25 mouse cellular contexts compared by ENCODE assay signal in the genomic region with DNA sequence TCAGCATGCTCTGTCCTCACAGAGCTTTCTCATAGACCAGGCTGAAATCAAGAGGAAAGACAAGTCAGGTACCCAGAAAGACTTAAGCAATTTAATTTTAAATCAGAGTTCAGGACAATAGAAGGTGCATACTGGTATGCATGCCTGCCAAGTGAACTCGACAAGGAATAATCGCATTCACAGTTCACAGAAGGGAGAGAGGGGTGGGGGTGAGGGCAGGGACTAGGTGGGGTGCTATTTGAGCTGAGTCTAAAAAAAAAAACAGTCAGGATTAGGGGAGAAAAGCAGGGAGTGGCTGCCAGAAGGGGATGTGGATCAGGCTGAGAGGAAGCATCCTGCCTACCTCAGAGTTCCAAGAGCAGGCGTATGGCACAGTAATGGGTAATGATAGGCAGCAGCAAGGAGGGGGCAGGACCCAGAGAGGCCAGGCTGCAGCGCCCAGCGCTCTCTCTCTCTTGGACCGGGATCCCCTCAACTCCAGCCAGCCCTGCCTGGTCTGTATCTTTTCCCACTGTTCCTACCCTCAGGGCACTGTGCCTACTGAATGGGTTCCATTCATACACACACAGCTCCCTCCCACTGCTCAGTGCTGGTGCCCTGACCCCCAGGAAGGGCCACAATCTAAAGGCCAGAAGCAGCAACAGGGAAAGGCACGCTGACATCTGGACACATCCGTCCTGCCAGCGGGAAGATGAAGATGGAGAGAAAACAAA. TPM values are rescaled to one million over a fixed set of nuclear protein-coding genes. Genes with fewer than 3 reads are reported as not detected.
DNase-seq lines count a peak whose midpoint lies in the region; ATAC-seq and TF ChIP-seq lines count a peak whose summit lies in the region.
"Had no signal": no experiment of that assay in that cellular context is flagged by ENCODE, and none has a peak within 500 bp of the region (broad histone marks: within the 10 kb centered on the region; RNA-seq: fewer than 3 reads in every experiment).

No protein-coding gene starts in this region.

- H3K4me2 ChIP-seq in forebrain, embryonic 11.5 days (ENCODE audit: low read depth, low read length, severe bottlenecking) = no peak overlapping the region
- H3K4me2 ChIP-seq in midbrain, embryonic 11.5 days = no peak overlapping the region
- H3K4me2 ChIP-seq in midbrain, postnatal 0 days (ENCODE audit: low read depth, low read length, poor library complexity, severe bottlenecking) = no peak overlapping the region
- no peak overlapping the region for H3K4me2 ChIP-seq in embryonic facial prominence, embryonic 15.5 days (replicated peaks)
- no peak overlapping the region for H3K4me2 ChIP-seq in stomach, embryonic 16.5 days (ENCODE audit: low read depth, low read length)
- H3K4me2 ChIP-seq: forebrain, embryonic 13.5 days; heart, embryonic 12.5 days had no signal

- H3K27me3 ChIP-seq in forebrain, embryonic 11.5 days (ENCODE audit: control insufficient read depth, insufficient read depth, low read length) = no peaks in the 10 kb centered on the region
- no peaks in the 10 kb centered on the region for H3K27me3 ChIP-seq in forebrain, embryonic 10.5 days (ENCODE audit: poor library complexity, severe bottlenecking)
- no peaks in the 10 kb centered on the region for H3K27me3 ChIP-seq in midbrain, embryonic 11.5 days (ENCODE audit: control insufficient read depth, insufficient read depth, low read length)
- H3K27me3 ChIP-seq in midbrain, postnatal 0 days (ENCODE audit: insufficient read depth, low read length) = no peaks in the 10 kb centered on the region
- no peaks in the 10 kb centered on the region for H3K27me3 ChIP-seq in embryonic facial prominence, embryonic 15.5 days
- no peaks in the 10 kb centered on the region for H3K27me3 ChIP-seq in stomach, embryonic 16.5 days (ENCODE audit: control insufficient read depth, insufficient read depth, low read length)
- H3K27me3 ChIP-seq: forebrain, embryonic 13.5 days; heart, embryonic 12.5 days; Patski had no signal

- H3K27ac ChIP-seq in forebrain, embryonic 11.5 days (ENCODE audit: low read depth, low read length) = no peak overlapping the region
- H3K27ac ChIP-seq in forebrain, embryonic 10.5 days = no peak overlapping the region
- H3K27ac ChIP-seq in midbrain, embryonic 11.5 days (ENCODE audit: low read depth, low read length) = no peak overlapping the region
- H3K27ac ChIP-seq in midbrain, postnatal 0 days (ENCODE audit: low read depth, low read length) = no peak overlapping the region
- peak overlapping the region; percentile 28; the same call in 1 of the 2 replicates for H3K27ac ChIP-seq in embryonic facial prominence, embryonic 15.5 days (replicated peaks)
- H3K27ac ChIP-seq in stomach, embryonic 16.5 days (ENCODE audit: low read length) = peak overlapping the region; percentile 47
- H3K27ac ChIP-seq: forebrain, embryonic 13.5 days; gastrocnemius, adult 2 months; hindbrain, embryonic 10.5 days had no signal

- H3K36me3 ChIP-seq in forebrain, embryonic 11.5 days (ENCODE audit: control insufficient read depth, insufficient read depth, low read length) = peaks cover 5% of the 10 kb centered on the region; the same call in 1 of the 2 replicates
- H3K36me3 ChIP-seq in forebrain, embryonic 10.5 days (replicated peaks) = peaks cover 59% of the 10 kb centered on the region
- H3K36me3 ChIP-seq in midbrain, embryonic 11.5 days (ENCODE audit: control insufficient read depth, insufficient read depth, low read length) = peaks cover 16% of the 10 kb centered on the region
- H3K36me3 ChIP-seq in midbrain, postnatal 0 days (ENCODE audit: insufficient read depth, low read length) = peaks cover 57% of the 10 kb centered on the region
- H3K36me3 ChIP-seq in embryonic facial prominence, embryonic 15.5 days = peaks cover 58% of the 10 kb centered on the region
- H3K36me3 ChIP-seq in stomach, embryonic 16.5 days (ENCODE audit: control insufficient read depth, insufficient read depth, low read length) = no peaks in the 10 kb centered on the region; the same call in none of the 2 replicates

- H3K4me1 ChIP-seq in forebrain, embryonic 11.5 days (replicated peaks; ENCODE audit: control insufficient read depth, insufficient read depth, low read length) = no peaks in the 10 kb centered on the region
- H3K4me1 ChIP-seq in forebrain, embryonic 10.5 days = no peaks in the 10 kb centered on the region
- no peaks in the 10 kb centered on the region for H3K4me1 ChIP-seq in midbrain, embryonic 11.5 days (ENCODE audit: control insufficient read depth, insufficient read depth, low read length)
- no peaks in the 10 kb centered on the region for H3K4me1 ChIP-seq in midbrain, postnatal 0 days (ENCODE audit: insufficient read depth, low read length)
- no peaks in the 10 kb centered on the region for H3K4me1 ChIP-seq in embryonic facial prominence, embryonic 15.5 days
- H3K4me1 ChIP-seq in stomach, embryonic 16.5 days (ENCODE audit: control insufficient read depth, insufficient read depth, low read length) = no peaks in the 10 kb centered on the region
- H3K4me1 ChIP-seq: forebrain, embryonic 13.5 days; heart, embryonic 12.5 days; hindbrain, embryonic 10.5 days had no signal

- TF ChIP-seq CTCF in midbrain, postnatal 0 days (IDR thresholded peaks at IDR 0.05) = no peak

- H3K4me3 ChIP-seq in forebrain, embryonic 11.5 days (ENCODE audit: low read depth, low read length) = no peak overlapping the region
- H3K4me3 ChIP-seq in forebrain, embryonic 10.5 days = no peak overlapping the region
- H3K4me3 ChIP-seq in midbrain, embryonic 11.5 days (ENCODE audit: low read depth, low read length) = no peak overlapping the region
- no peak overlapping the region for H3K4me3 ChIP-seq in midbrain, postnatal 0 days (ENCODE audit: low read depth, low read length)
- no peak overlapping the region for H3K4me3 ChIP-seq in embryonic facial prominence, embryonic 15.5 days (replicated peaks)
- H3K4me3 ChIP-seq in stomach, embryonic 16.5 days (replicated peaks; ENCODE audit: low read length) = no peak overlapping the region
- H3K4me3 ChIP-seq: forebrain, embryonic 13.5 days; gastrocnemius, adult 2 months; heart, embryonic 12.5 days; hindbrain, embryonic 10.5 days had no signal

- H3K9me3 ChIP-seq in forebrain, embryonic 11.5 days (ENCODE audit: control insufficient read depth, low read length) = no peaks in the 10 kb centered on the region
- H3K9me3 ChIP-seq in forebrain, embryonic 10.5 days = no peaks in the 10 kb centered on the region
- H3K9me3 ChIP-seq in midbrain, embryonic 11.5 days (ENCODE audit: control insufficient read depth, low read length) = no peaks in the 10 kb centered on the region
- H3K9me3 ChIP-seq in midbrain, postnatal 0 days (ENCODE audit: low read length) = no peaks in the 10 kb centered on the region
- no peaks in the 10 kb centered on the region for H3K9me3 ChIP-seq in embryonic facial prominence, embryonic 15.5 days (replicated peaks)
- no peaks in the 10 kb centered on the region for H3K9me3 ChIP-seq in stomach, embryonic 16.5 days (replicated peaks; ENCODE audit: control insufficient read depth, low read length)
- H3K9me3 ChIP-seq: forebrain, embryonic 13.5 days; heart, embryonic 12.5 days; hindbrain, embryonic 10.5 days had no signal

- peak; percentile 53 for DNase-seq in forebrain, embryonic 11.5 days (ENCODE audit: low spot score)
- DNase-seq in forebrain, embryonic 10.5 days (ENCODE audit: extremely low spot score, low spot score) = no peak
- DNase-seq in midbrain, embryonic 11.5 days (ENCODE audit: low spot score, missing footprints) = peak; percentile 4
- no peak for DNase-seq in midbrain, postnatal 0 days (ENCODE audit: low spot score)
- no peak for DNase-seq in layer of hippocampus, postnatal 14 days (ENCODE audit: low spot score in 2 of 2)
- no peak for DNase-seq in frontal cortex, postnatal 10 days (ENCODE audit: low spot score in 2 of 2)
- DNase-seq: adrenal gland, adult 8-10 months; cerebellum, adult 11 months; cerebellum, adult 9-10 months; cerebellum, postnatal 25 days; forebrain, postnatal 0 days; gastrocnemius, adult 2 months; gastrocnemius, postnatal 25 days had no signal

- ATAC-seq in forebrain, embryonic 11.5 days (replicated peaks; ENCODE audit: low FRiP score) = no peak
- no peak for ATAC-seq in midbrain, embryonic 11.5 days (ENCODE audit: low FRiP score)
- ATAC-seq in midbrain, postnatal 0 days (ENCODE audit: low FRiP score) = no peak
- no peak for ATAC-seq in embryonic facial prominence, embryonic 15.5 days (ENCODE audit: insufficient number of reproducible peaks, low FRiP score, low TSS enrichment, low read depth)
- ATAC-seq in stomach, embryonic 16.5 days (ENCODE audit: insufficient read depth, low FRiP score) = no peak
- ATAC-seq: forebrain, embryonic 13.5 days; forebrain, postnatal 0 days; hindbrain, embryonic 16.5 days; inflammation-experienced regulatory T-cells, adult 6 months; Patski had no signal

- 81% methylated on average over 9 of the region's 9 CpGs for WGBS in forebrain, embryonic 11.5 days
- 74% methylated on average over 9 of the region's 9 CpGs for WGBS in forebrain, embryonic 10.5 days
- 92% methylated on average over 9 of the region's 9 CpGs for WGBS in midbrain, embryonic 11.5 days
- 91% methylated on average over 9 of the region's 9 CpGs for WGBS in midbrain, postnatal 0 days
- WGBS in embryonic facial prominence, embryonic 15.5 days = 38% methylated on average over 9 of the region's 9 CpGs
- WGBS in stomach, embryonic 16.5 days = 78% methylated on average over 9 of the region's 9 CpGs

- H3K9ac ChIP-seq in forebrain, embryonic 11.5 days (ENCODE audit: low read length) = no peak overlapping the region
- no peak overlapping the region for H3K9ac ChIP-seq in midbrain, embryonic 11.5 days (ENCODE audit: low read length)
- no peak overlapping the region for H3K9ac ChIP-seq in midbrain, postnatal 0 days (replicated peaks; ENCODE audit: low read length, poor library complexity, severe bottlenecking)
- no peak overlapping the region for H3K9ac ChIP-seq in embryonic facial prominence, embryonic 15.5 days
- no peak overlapping the region for H3K9ac ChIP-seq in stomach, embryonic 16.5 days (ENCODE audit: low read length)
- H3K9ac ChIP-seq: forebrain, embryonic 13.5 days; forebrain, postnatal 0 days; heart, embryonic 12.5 days had no signal

RNA-seq across cellular contexts. Expression of gene Nol6, which starts 9.7 kb away (rescaled TPM):
- polyA plus RNA-seq in forebrain, embryonic 11.5 days (2014; fragmentation: Nextera tagmentation; extraction: Ambion mirVana) = 30.9 and 31.6 TPM in 2 replicates
- 34.3 and 36.9 TPM in 2 replicates for polyA plus RNA-seq in forebrain, embryonic 10.5 days (2016; fragmentation: Nextera tagmentation; extraction: Ambion mirVana)
- 17.6 and 19.1 TPM in 2 replicates for polyA plus RNA-seq in midbrain, embryonic 11.5 days (2014; fragmentation: Nextera tagmentation; extraction: Ambion mirVana)
- 67.9 and 70.8 TPM in 2 replicates for total RNA-seq in midbrain, postnatal 0 days (2014; rRNA removed)
- 39.9 and 40.1 TPM in 2 replicates for polyA plus RNA-seq in midbrain, postnatal 0 days (2015; fragmentation: Nextera tagmentation; extraction: Ambion mirVana)
- polyA plus RNA-seq in embryonic facial prominence, embryonic 15.5 days (2015; fragmentation: Nextera tagmentation; extraction: Ambion mirVana) = 25.0 and 28.1 TPM in 2 replicates
- polyA plus RNA-seq in stomach, embryonic 16.5 days (2015; fragmentation: Nextera tagmentation; extraction: Ambion mirVana) = 24.2 and 27.1 TPM in 2 replicates
- total RNA-seq in layer of hippocampus, postnatal 14 days (2021) = 10 to 100 TPM; 90.4 to 95.1 TPM

RNA-seq across cellular contexts. Expression of gene Aqp3, which starts 16.5 kb away (rescaled TPM):
- 1.6 and 2.1 TPM in 2 replicates for polyA plus RNA-seq in forebrain, embryonic 11.5 days (2014; fragmentation: Nextera tagmentation; extraction: Ambion mirVana)
- 4.6 and 4.9 TPM in 2 replicates for polyA plus RNA-seq in forebrain, embryonic 10.5 days (2016; fragmentation: Nextera tagmentation; extraction: Ambion mirVana)
- 1.3 and 1.6 TPM in 2 replicates for polyA plus RNA-seq in midbrain, embryonic 11.5 days (2014; fragmentation: Nextera tagmentation; extraction: Ambion mirVana)
- total RNA-seq in midbrain, postnatal 0 days (2014; rRNA removed) = 1.1 TPM in 1 of 2 replicates, not detected in the other
- 0.25 and 0.47 TPM in 2 replicates for polyA plus RNA-seq in midbrain, postnatal 0 days (2015; fragmentation: Nextera tagmentation; extraction: Ambion mirVana)
- 88.7 and 94.8 TPM in 2 replicates for polyA plus RNA-seq in embryonic facial prominence, embryonic 15.5 days (2015; fragmentation: Nextera tagmentation; extraction: Ambion mirVana)
- polyA plus RNA-seq in stomach, embryonic 16.5 days (2015; fragmentation: Nextera tagmentation; extraction: Ambion mirVana) = 101 and 127 TPM in 2 replicates
- under 1 TPM in 1 of 2 experiments, not detected in 1; 0.18 TPM for total RNA-seq in layer of hippocampus, postnatal 14 days (2021)
- total RNA-seq: forebrain, postnatal 0 days; gastrocnemius, adult 2 months; gastrocnemius, postnatal 25 days; granulocyte monocyte progenitor cell, adult 5-6 weeks; heart, adult 8-10 months; heart, postnatal 25 days had no signal
- polyA plus RNA-seq: cortical plate, adult 2 months; forebrain, embryonic 13.5 days had no signal

RNA-seq across cellular contexts. Expression of gene Ube2r2, which starts 21.0 kb away (rescaled TPM):
- polyA plus RNA-seq in forebrain, embryonic 11.5 days (2014; fragmentation: Nextera tagmentation; extraction: Ambion mirVana) = 97.3 and 105 TPM in 2 replicates
- polyA plus RNA-seq in forebrain, embryonic 10.5 days (2016; fragmentation: Nextera tagmentation; extraction: Ambion mirVana) = 74.6 and 82.1 TPM in 2 replicates
- polyA plus RNA-seq in midbrain, embryonic 11.5 days (2014; fragmentation: Nextera tagmentation; extraction: Ambion mirVana) = 95.5 and 99.0 TPM in 2 replicates
- total RNA-seq in midbrain, postnatal 0 days (2014; rRNA removed) = 49.9 TPM in 2 replicates
- 41.0 and 50.4 TPM in 2 replicates for polyA plus RNA-seq in midbrain, postnatal 0 days (2015; fragmentation: Nextera tagmentation; extraction: Ambion mirVana)
- 80.4 and 84.7 TPM in 2 replicates for polyA plus RNA-seq in embryonic facial prominence, embryonic 15.5 days (2015; fragmentation: Nextera tagmentation; extraction: Ambion mirVana)
- polyA plus RNA-seq in stomach, embryonic 16.5 days (2015; fragmentation: Nextera tagmentation; extraction: Ambion mirVana) = 54.7 and 59.9 TPM in 2 replicates
- total RNA-seq in layer of hippocampus, postnatal 14 days (2021) = 10 to 100 TPM; 77.6 to 78.2 TPM

Comparison
In these comparisons a context has a peak if more than half of its experiments do, and no peak if none do; other contexts are left out.
1. DNase-seq: peak in forebrain, embryonic 11.5 days (single experiment) and midbrain, embryonic 11.5 days (single experiment); none in forebrain, embryonic 10.5 days (single experiment), midbrain, postnatal 0 days (single experiment), layer of hippocampus, postnatal 14 days (0 of 2) and frontal cortex, postnatal 10 days (0 of 2).
2. H3K27ac ChIP-seq: peak in embryonic facial prominence, embryonic 15.5 days (single experiment) and stomach, embryonic 16.5 days (single experiment); none in forebrain, embryonic 11.5 days (single experiment), forebrain, embryonic 10.5 days (single experiment), midbrain, embryonic 11.5 days (single experiment) and midbrain, postnatal 0 days (single experiment).
3. RNA of gene Aqp3, which starts 16.5 kb away (polyA plus RNA-seq): 101 to 127 TPM in stomach, embryonic 16.5 days and 88.7 to 94.8 TPM in embryonic facial prominence, embryonic 15.5 days; 4.6 to 4.9 TPM in forebrain, embryonic 10.5 days, 1.6 to 2.1 TPM in forebrain, embryonic 11.5 days, 1.3 to 1.6 TPM in midbrain, embryonic 11.5 days and 0.25 to 0.47 TPM in midbrain, postnatal 0 days; every median in the first group is over 10 times any median in the second.